Mouse (Mus musculus): ENCODE measurements at regions not wholly inside any gene's neighbourhood (a gene's known extent, or its start where the extent isn't known, plus 50 kb on each side); places are given as distances from the start of the nearest gene placed in this dataset.

- in situ Hi-C loops (cut with MboI, MseI), result no loop called here
Measured at GRCm38 (mm10) chr16:58354551-58354950, 53.7 kb upstream of the Dcbld2 start.
